Comparison of ENCODE assay signal across 9 mouse cellular contexts in genomic region chr6:125256222-125256966, GRCm38 (mm10). TPM values are rescaled to one million over a fixed set of nuclear protein-coding genes. Genes with fewer than 3 reads are reported as not detected.
DNase-seq lines count a peak whose midpoint lies in the region; ATAC-seq and TF ChIP-seq lines count a peak whose summit lies in the region.
"Had no signal": no experiment of that assay in that cellular context is flagged by ENCODE, and none has a peak within 500 bp of the region (broad histone marks: within the 10 kb centered on the region; RNA-seq: fewer than 3 reads in every experiment).

No protein-coding gene starts in this region.

- H3K36me3 ChIP-seq in intestine, embryonic 15.5 days, result no peaks in the 10 kb centered on the region
- no peaks in the 10 kb centered on the region for H3K36me3 ChIP-seq in stomach, postnatal 0 days (ENCODE audit: control insufficient read depth, insufficient read depth, low read length)
- H3K36me3 ChIP-seq: forebrain, embryonic 10.5 days had no signal

- H3K4me1 ChIP-seq in lung, adult 2 months (ENCODE audit: control insufficient read depth, insufficient read depth, low read length), result no peaks in the 10 kb centered on the region
- peaks cover 3% of the 10 kb centered on the region; the same call in 1 of the 2 replicates for H3K4me1 ChIP-seq in intestine, embryonic 15.5 days (replicated peaks)
- no peaks in the 10 kb centered on the region for H3K4me1 ChIP-seq in stomach, postnatal 0 days (replicated peaks; ENCODE audit: control insufficient read depth, insufficient read depth)

- no peak overlapping the region for H3K27ac ChIP-seq in intestine, embryonic 15.5 days
- H3K27ac ChIP-seq in stomach, postnatal 0 days (replicated peaks), result no peak overlapping the region
- H3K27ac ChIP-seq: forebrain, embryonic 10.5 days had no signal

- no peaks in the 10 kb centered on the region for H3K27me3 ChIP-seq in intestine, embryonic 15.5 days (replicated peaks)
- H3K27me3 ChIP-seq in stomach, postnatal 0 days (ENCODE audit: control insufficient read depth, insufficient read depth, low read length), result no peaks in the 10 kb centered on the region

- no peak for TF ChIP-seq EP300 in stomach, postnatal 0 days (optimal IDR thresholded peaks at IDR 0.05)

- peak; percentile 30 to 41 for DNase-seq in lung, postnatal 4 days
- no peak for DNase-seq in lung, adult 2 months
- DNase-seq in cerebellum, adult 11-12 months, result peak; percentile 47
- DNase-seq in stomach, postnatal 0 days (ENCODE audit: low spot score), result peak; percentile 32
- no peak for DNase-seq in ovary, postnatal 14 days (ENCODE audit: low spot score)
- DNase-seq: spleen, adult 18-20 months had no signal

- peak; percentile 84 for ATAC-seq in intestine, embryonic 15.5 days
- ATAC-seq in stomach, postnatal 0 days (ENCODE audit: low FRiP score, low TSS enrichment), result peak; percentile 76
- no peak for ATAC-seq in CD4-positive, CD25-positive, alpha-beta regulatory T cell, adult 4 months

- no peak overlapping the region for H3K4me2 ChIP-seq in intestine, embryonic 15.5 days (replicated peaks)
- H3K4me2 ChIP-seq in stomach, postnatal 0 days (replicated peaks; ENCODE audit: low read depth), result no peak overlapping the region

- TF ChIP-seq POLR2A in lung, adult 2 months (IDR thresholded peaks at IDR 0.05; ENCODE audit: borderline replicate concordance, extremely low read depth, low read depth, low read length), result no peak

- no peak for TF ChIP-seq CTCF in lung, adult 2 months (IDR thresholded peaks at IDR 0.05; ENCODE audit: insufficient read depth, low read length)
- no peak for TF ChIP-seq CTCF in stomach, postnatal 0 days (IDR thresholded peaks at IDR 0.05; ENCODE audit: low read depth)

- WGBS in lung, adult 2 months, result 60% methylated on average over 8 of the region's 8 CpGs
- 66% methylated on average over 8 of the region's 8 CpGs for WGBS in intestine, embryonic 15.5 days
- WGBS in stomach, postnatal 0 days, result 65% methylated on average over 8 of the region's 8 CpGs

- H3K4me3 ChIP-seq in lung, adult 2 months (replicated peaks; ENCODE audit: extremely low read depth, low read depth, low read length), result no peak overlapping the region
- no peak overlapping the region for H3K4me3 ChIP-seq in intestine, embryonic 15.5 days (replicated peaks)
- no peak overlapping the region for H3K4me3 ChIP-seq in stomach, postnatal 0 days (ENCODE audit: low read depth, low read length)
- H3K4me3 ChIP-seq: forebrain, embryonic 10.5 days had no signal

- no peaks in the 10 kb centered on the region for H3K9me3 ChIP-seq in intestine, embryonic 15.5 days
- H3K9me3 ChIP-seq in stomach, postnatal 0 days (ENCODE audit: control insufficient read depth, low read length), result no peaks in the 10 kb centered on the region
- H3K9me3 ChIP-seq: forebrain, embryonic 10.5 days had no signal

- no peak overlapping the region for H3K9ac ChIP-seq in intestine, embryonic 15.5 days
- H3K9ac ChIP-seq in stomach, postnatal 0 days (ENCODE audit: low read length), result no peak overlapping the region

RNA-seq across cellular contexts. Expression of gene Cd27, which starts 19.6 kb away (rescaled TPM):
- polyA plus RNA-seq in lung, adult 2 months (2012; rRNA removed), result 8.1 and 9.8 TPM in 2 replicates
- polyA plus RNA-seq in intestine, embryonic 15.5 days (2015; fragmentation: Nextera tagmentation; extraction: Ambion mirVana), result 1.4 and 1.6 TPM in 2 replicates
- 0.91 and 1.1 TPM in 2 replicates for polyA plus RNA-seq in stomach, postnatal 0 days (2015; fragmentation: Nextera tagmentation; extraction: Ambion mirVana)
- 100 to 1,000 TPM; 638 to 724 TPM for polyA plus RNA-seq in CD4-positive, CD25-positive, alpha-beta regulatory T cell, adult 4 months (2017; shearing (Covaris generic))

RNA-seq across cellular contexts. Expression of gene Tapbpl, which starts 24.7 kb away (rescaled TPM):
- polyA plus RNA-seq in lung, adult 2 months (2012; rRNA removed), result 29.8 and 33.4 TPM in 2 replicates
- 8.7 and 10.7 TPM in 2 replicates for polyA plus RNA-seq in intestine, embryonic 15.5 days (2015; fragmentation: Nextera tagmentation; extraction: Ambion mirVana)
- 8.5 and 8.6 TPM in 2 replicates for polyA plus RNA-seq in stomach, postnatal 0 days (2015; fragmentation: Nextera tagmentation; extraction: Ambion mirVana)
- polyA plus RNA-seq in CD4-positive, CD25-positive, alpha-beta regulatory T cell, adult 4 months (2017; shearing (Covaris generic)), result 100 to 1,000 TPM in 1 of 2 experiments, 10 to 100 TPM in 1; 88.2 to 156 TPM

RNA-seq across cellular contexts. Expression of gene Tuba3a, which starts 29.4 kb away (rescaled TPM):
- 0.17 and 0.19 TPM in 2 replicates for polyA plus RNA-seq in lung, adult 2 months (2012; rRNA removed)
- polyA plus RNA-seq in intestine, embryonic 15.5 days (2015; fragmentation: Nextera tagmentation; extraction: Ambion mirVana), result 0.14 TPM in 1 of 2 replicates, not detected in the other
- 0.08 and 0.15 TPM in 2 replicates for polyA plus RNA-seq in stomach, postnatal 0 days (2015; fragmentation: Nextera tagmentation; extraction: Ambion mirVana)
- 1 to 10 TPM; 1.9 to 2.3 TPM for polyA plus RNA-seq in CD4-positive, CD25-positive, alpha-beta regulatory T cell, adult 4 months (2017; shearing (Covaris generic))

RNA-seq across cellular contexts. Expression of gene Vamp1, which starts 41.0 kb away (rescaled TPM):
- polyA plus RNA-seq in lung, adult 2 months (2012; rRNA removed), result 12.5 and 22.0 TPM in 2 replicates
- polyA plus RNA-seq in intestine, embryonic 15.5 days (2015; fragmentation: Nextera tagmentation; extraction: Ambion mirVana), result 4.6 and 5.3 TPM in 2 replicates
- polyA plus RNA-seq in stomach, postnatal 0 days (2015; fragmentation: Nextera tagmentation; extraction: Ambion mirVana), result 3.3 and 3.4 TPM in 2 replicates
- 10 to 100 TPM; 17.0 to 28.4 TPM for polyA plus RNA-seq in CD4-positive, CD25-positive, alpha-beta regulatory T cell, adult 4 months (2017; shearing (Covaris generic))

RNA-seq across cellular contexts. Expression of gene Ltbr, which starts 57.3 kb away (rescaled TPM):
- 107 and 116 TPM in 2 replicates for polyA plus RNA-seq in lung, adult 2 months (2012; rRNA removed)
- 78.6 and 83.8 TPM in 2 replicates for polyA plus RNA-seq in intestine, embryonic 15.5 days (2015; fragmentation: Nextera tagmentation; extraction: Ambion mirVana)
- 71.5 and 73.0 TPM in 2 replicates for polyA plus RNA-seq in stomach, postnatal 0 days (2015; fragmentation: Nextera tagmentation; extraction: Ambion mirVana)
- under 1 TPM in 1 of 2 experiments, not detected in 1; 0.28 TPM for polyA plus RNA-seq in CD4-positive, CD25-positive, alpha-beta regulatory T cell, adult 4 months (2017; shearing (Covaris generic))

Comparison
In these comparisons a context has a peak if more than half of its experiments do, and no peak if none do; other contexts are left out.
1. DNase-seq: peak in lung, postnatal 4 days (2 of 2), cerebellum, adult 11-12 months (single experiment) and stomach, postnatal 0 days (single experiment); none in lung, adult 2 months (single experiment) and ovary, postnatal 14 days (single experiment).
2. RNA of gene Cd27, which starts 19.6 kb away (polyA plus RNA-seq): 638 to 724 TPM in CD4-positive, CD25-positive, alpha-beta regulatory T cell, adult 4 months; 8.1 to 9.8 TPM in lung, adult 2 months, 1.4 to 1.6 TPM in intestine, embryonic 15.5 days and 0.91 to 1.1 TPM in stomach, postnatal 0 days; every median in the first group is over 10 times any median in the second.